Mouse (Mus musculus) ES-E14 (cell line): Measurements from ENCODE around the gene Mllt3. TPM values are rescaled to one million over a fixed set of nuclear protein-coding genes. Genes with fewer than 3 reads are reported as not detected.

Source experiments
- DNase-seq: peaks from one replicate; pipeline ENCODE4 v3.0.0-alpha.2; 2013; ENCODE audit warnings: low read depth, low spot score
- H3K27ac ChIP-seq: 2 replicates; pipeline ENCODE4 v1.5.1; 2012; ENCODE audit warnings: low read depth, mild to moderate bottlenecking, low read length, moderate library complexity, mixed read lengths; ENCODE audit not compliant: poor library complexity, insufficient read depth, severe bottlenecking
- H3K36me3 ChIP-seq: 2 replicates; pipeline ENCODE4 v1.6.1; 2012; ENCODE audit warnings: mild to moderate bottlenecking, low read length, moderate library complexity, mixed read lengths; ENCODE audit not compliant: control insufficient read depth, poor library complexity, insufficient read depth, severe bottlenecking
- H3K4me1 ChIP-seq, 2 experiments: fragments of 150-350 bp in 1 of 2; sonication (generic) in 1 of 2; 2 replicates each; pipeline ENCODE4 v1.6.1; 2012; ENCODE audit warnings: low read length in 2 of 2, mild to moderate bottlenecking in 1 of 2, mixed read lengths in 1 of 2; ENCODE audit not compliant: control insufficient read depth in 2 of 2, insufficient read depth in 2 of 2, poor library complexity in 1 of 2
- H3K4me3 ChIP-seq, 2 experiments: fragments of 150-350 bp in 1 of 2; sonication (generic) in 1 of 2; 2 replicates each; pipeline ENCODE4 v1.5.1; 2012; ENCODE audit warnings: low read length in 2 of 2, low read depth in 1 of 2, mild to moderate bottlenecking in 1 of 2, mixed read lengths in 1 of 2; ENCODE audit not compliant: insufficient read depth in 1 of 2, poor library complexity in 1 of 2, severe bottlenecking in 1 of 2
- H3K9ac ChIP-seq: 2 replicates; pipeline ENCODE4 v1.6.1; 2012; ENCODE audit warnings: low read depth, mild to moderate bottlenecking, low read length, mixed read lengths; ENCODE audit not compliant: poor library complexity, insufficient read depth, severe bottlenecking
- H3K9me3 ChIP-seq: fragments of 150-350 bp; sonication (generic); 2 replicates; pipeline ENCODE4 v1.6.1; 2012; ENCODE audit warnings: low read depth, mild to moderate bottlenecking, low read length; ENCODE audit not compliant: control insufficient read depth, insufficient read depth
- CHD2 ChIP-seq: IDR thresholded peaks from 2 replicates; pipeline ENCODE4 v1.6.1; 2014; ENCODE audit warnings: mild to moderate bottlenecking, low read depth, low read length, inconsistent platforms
- HCFC1 ChIP-seq: IDR thresholded peaks from 2 replicates; pipeline ENCODE4 v1.6.1; 2012; ENCODE audit warnings: low read length, inconsistent platforms, borderline replicate concordance; ENCODE audit not compliant: insufficient read depth
- in situ Hi-C, 2 experiments: fragments of 600-800 bp; cut with MboI; formaldehyde crosslinking; loops; one replicate each; pipeline ENCODE4 v1.15.1; 2025; ENCODE audit warnings: low sequenced_read_pairs in 2 of 2, inconsistent platforms in 1 of 2; ENCODE audit not compliant: unreplicated experiment in 2 of 2
- total RNA-seq: library from RNA; depleted of rRNA; stranded (reverse); fragments of 300-350 nt; gene quantifications from 2 replicates; pipeline ENCODE4 v1.2.3, GENCODE M21; 2012; rRNA removed

Mllt3 gene
- total RNA-seq, 1 experiment, result 11.1 TPM

DNA sequence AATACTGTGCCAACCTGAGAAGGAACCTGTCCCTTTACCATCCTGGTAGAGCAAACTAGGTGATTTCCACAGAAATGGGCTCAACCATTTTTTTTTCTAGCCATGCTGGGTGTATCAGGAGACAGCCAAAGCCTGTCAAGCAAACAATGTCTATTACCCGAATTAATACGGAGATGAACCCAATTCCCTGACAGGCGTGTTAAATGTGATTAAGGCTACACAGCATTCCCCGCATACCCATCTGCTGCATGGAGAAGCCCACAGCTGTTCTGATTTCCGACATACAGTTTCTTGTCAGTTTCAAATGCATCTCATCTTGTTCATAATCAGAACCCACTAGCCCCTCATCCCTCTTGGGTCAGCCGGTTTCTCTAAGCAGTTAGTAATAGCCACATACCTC is 309.7 kb downstream of the Mllt3 start:
- H3K4me1 ChIP-seq, result no peaks in the 10 kb centered on the region
- no peaks in the 10 kb centered on the region for H3K36me3 ChIP-seq
- H3K4me3 ChIP-seq, result no peak overlapping the region
- H3K27ac ChIP-seq, result no peak overlapping the region
- in situ Hi-C loops, result no loop called here
- H3K9me3 ChIP-seq, result no peaks in the 10 kb centered on the region
- TF ChIP-seq HCFC1, result no peak
- TF ChIP-seq CHD2, result no peak
- H3K9ac ChIP-seq, result no peak overlapping the region
- no peak for DNase-seq

Other genes starting within 250 kb of the Mllt3 start
- 14.7 and 17.1 TPM in 2 replicates for gene Focad, start 61.3 kb upstream of the Mllt3 start, total RNA-seq